Mouse (Mus musculus): ENCODE data around the gene Hltf. TPM values are rescaled to one million over a fixed set of nuclear protein-coding genes. Genes with fewer than 3 reads are reported as not detected.
"Not testable (repeated sequence)": the region's sequence is repeated elsewhere in the genome, so short reads cannot be mapped to it uniquely, and the experiment has no call there.

Gene Hltf
- polyA plus RNA-seq, 1 experiment from 2014 or later = 9.6 TPM

GRCm38 (mm10) chr3:20104776-20105175 is 47.2 kb downstream of the Hltf start:
- ATAC-seq (ENCODE audit: insufficient read depth) = no peak
- no peak overlapping the region for H3K9ac ChIP-seq
- WGBS (ENCODE audit: insufficient replicate concordance) = 65% methylated on average over 2 of the region's 2 CpGs

GRCm38 (mm10) chr3:20108881-20109280 is 51.3 kb downstream of the Hltf start:
- no peak for ATAC-seq (ENCODE audit: insufficient read depth)
- H3K9me3 ChIP-seq (replicated peaks) = no peaks in the 10 kb centered on the region
- H3K4me2 ChIP-seq = no peak overlapping the region
- no peak overlapping the region for H3K4me3 ChIP-seq (replicated peaks)
- no peaks in the 10 kb centered on the region for H3K27me3 ChIP-seq
- H3K27ac ChIP-seq (replicated peaks) = no peak overlapping the region
- peaks cover 18% of the 10 kb centered on the region for H3K36me3 ChIP-seq (replicated peaks)
- H3K9ac ChIP-seq = no peak overlapping the region
- 75% methylated on average over 5 of the region's 5 CpGs for WGBS (ENCODE audit: insufficient replicate concordance)
- no peaks in the 10 kb centered on the region for H3K4me1 ChIP-seq (replicated peaks)

More at GRCm38 (mm10) chr3:20104776-20105175, 47.2 kb downstream of the Hltf start:
- no peaks in the 10 kb centered on the region for H3K27me3 ChIP-seq
- H3K27ac ChIP-seq (replicated peaks) = no peak overlapping the region
- no peaks in the 10 kb centered on the region for H3K9me3 ChIP-seq (replicated peaks)
- H3K4me3 ChIP-seq (replicated peaks) = no peak overlapping the region
- no peak overlapping the region for H3K4me2 ChIP-seq
- H3K4me1 ChIP-seq (replicated peaks) = no peaks in the 10 kb centered on the region
- peaks cover 9% of the 10 kb centered on the region; the same call in 1 of the 2 replicates for H3K36me3 ChIP-seq (replicated peaks)

- Histone ChIP-seq H3K9me3 (replicated peaks) (no peaks in the 10 kb centered on the region), H3K36me3 (replicated peaks) (peaks cover 22% of the 10 kb centered on the region), H3K4me1 (replicated peaks) (no peaks in the 10 kb centered on the region), H3K27ac (replicated peaks) (no peak overlapping the region), H3K27me3 (no peaks in the 10 kb centered on the region), H3K9ac (no peak overlapping the region), H3K4me3 (replicated peaks) (no peak overlapping the region), H3K4me2 (no peak overlapping the region)
- 87% methylated on average over 2 of the region's 2 CpGs for WGBS (ENCODE audit: insufficient replicate concordance)
- no peak for ATAC-seq (ENCODE audit: insufficient read depth)
Measured at GRCm38 (mm10) chr3:20111913-20112312, 54.3 kb downstream of the Hltf start.

GRCm38 (mm10) chr3:20119044-20119591 is 61.5 kb downstream of the Hltf start:
- Histone ChIP-seq H3K4me1 (replicated peaks) (no peaks in the 10 kb centered on the region), H3K9ac (no peak overlapping the region), H3K4me2 (no peak overlapping the region), H3K9me3 (replicated peaks) (no peaks in the 10 kb centered on the region), H3K27me3 (no peaks in the 10 kb centered on the region), H3K36me3 (replicated peaks) (peaks cover 20% of the 10 kb centered on the region), H3K4me3 (replicated peaks) (no peak overlapping the region), H3K27ac (replicated peaks) (no peak overlapping the region)
- 77% methylated on average over 19 of the region's 19 CpGs for WGBS (ENCODE audit: insufficient replicate concordance)
- ATAC-seq (ENCODE audit: insufficient read depth) = no peak; the same call in 1 of the 2 replicates

- peaks cover 20% of the 10 kb centered on the region for H3K36me3 ChIP-seq (replicated peaks)
- 71% methylated on average over 4 of the region's 4 CpGs for WGBS (ENCODE audit: insufficient replicate concordance)
- no peak overlapping the region for H3K4me3 ChIP-seq (replicated peaks)
- H3K9ac ChIP-seq = no peak overlapping the region
- H3K4me1 ChIP-seq (replicated peaks) = no peaks in the 10 kb centered on the region
- no peak overlapping the region for H3K4me2 ChIP-seq
- H3K27me3 ChIP-seq = no peaks in the 10 kb centered on the region
- H3K9me3 ChIP-seq (replicated peaks) = no peaks in the 10 kb centered on the region
- ATAC-seq (ENCODE audit: insufficient read depth) = no peak
- no peak overlapping the region for H3K27ac ChIP-seq (replicated peaks)
Measured at GRCm38 (mm10) chr3:20119686-20120244, 62.2 kb downstream of the Hltf start.

GRCm38 (mm10) chr3:20121582-20121981 is 64.0 kb downstream of the Hltf start:
- H3K36me3 ChIP-seq (replicated peaks) = peaks cover 18% of the 10 kb centered on the region
- not testable (repeated sequence) for H3K4me3 ChIP-seq (replicated peaks); H3K27ac ChIP-seq (replicated peaks); H3K9ac ChIP-seq; H3K9me3 ChIP-seq (replicated peaks); H3K4me1 ChIP-seq (replicated peaks); H3K27me3 ChIP-seq; ATAC-seq (ENCODE audit: insufficient read depth); H3K4me2 ChIP-seq
- 73% methylated on average over 5 of the region's 5 CpGs for WGBS (ENCODE audit: insufficient replicate concordance)

GRCm38 (mm10) chr3:20125604-20126003 is 68.0 kb downstream of the Hltf start:
- no peak for ATAC-seq (ENCODE audit: insufficient read depth)
- Histone ChIP-seq H3K27ac (replicated peaks) (no peak overlapping the region), H3K27me3 (no peaks in the 10 kb centered on the region), H3K36me3 (replicated peaks) (0 out of 2 replicates have a peak, but pooled peaks cover 7% of the 10 kb centered on the region), H3K4me3 (replicated peaks) (no peak overlapping the region), H3K4me2 (no peak overlapping the region), H3K9me3 (replicated peaks) (no peaks in the 10 kb centered on the region), H3K4me1 (replicated peaks) (no peaks in the 10 kb centered on the region), H3K9ac (no peak overlapping the region)
- WGBS (ENCODE audit: insufficient replicate concordance) = 76% methylated on average over 5 of the region's 5 CpGs

- no peak for ATAC-seq (ENCODE audit: insufficient read depth)
- Histone ChIP-seq H3K4me2 (no peak overlapping the region), H3K27me3 (no peaks in the 10 kb centered on the region), H3K9me3 (replicated peaks) (no peaks in the 10 kb centered on the region), H3K27ac (replicated peaks) (no peak overlapping the region), H3K4me3 (replicated peaks) (no peak overlapping the region), H3K36me3 (replicated peaks) (0 out of 2 replicates have a peak, but pooled peaks cover 5% of the 10 kb centered on the region), H3K4me1 (replicated peaks) (no peaks in the 10 kb centered on the region), H3K9ac (no peak overlapping the region)
- 54% methylated on average over 2 of the region's 2 CpGs for WGBS (ENCODE audit: insufficient replicate concordance)
Measured at GRCm38 (mm10) chr3:20127047-20127595, 69.5 kb downstream of the Hltf start.

- WGBS (ENCODE audit: insufficient replicate concordance) = 70% methylated on average over 5 of the region's 5 CpGs
- Histone ChIP-seq H3K4me2 (no peak overlapping the region), H3K27ac (replicated peaks) (no peak overlapping the region), H3K9ac (no peak overlapping the region), H3K9me3 (replicated peaks) (no peaks in the 10 kb centered on the region), H3K4me1 (replicated peaks) (no peaks in the 10 kb centered on the region), H3K27me3 (no peaks in the 10 kb centered on the region), H3K36me3 (replicated peaks) (0 out of 2 replicates have a peak, but pooled peaks cover 2% of the 10 kb centered on the region), H3K4me3 (replicated peaks) (no peak overlapping the region)
- ATAC-seq (ENCODE audit: insufficient read depth) = no peak
Measured at GRCm38 (mm10) chr3:20129491-20129890, 71.9 kb downstream of the Hltf start.

- Histone ChIP-seq H3K9ac (no peak overlapping the region), H3K36me3 (replicated peaks) (0 out of 2 replicates have a peak, but pooled peaks cover 2% of the 10 kb centered on the region), H3K4me2 (no peak overlapping the region), H3K4me3 (replicated peaks) (no peak overlapping the region), H3K27me3 (no peaks in the 10 kb centered on the region), H3K4me1 (replicated peaks) (no peaks in the 10 kb centered on the region), H3K27ac (replicated peaks) (no peak overlapping the region), H3K9me3 (replicated peaks) (no peaks in the 10 kb centered on the region)
- no peak for ATAC-seq (ENCODE audit: insufficient read depth)
- WGBS (ENCODE audit: insufficient replicate concordance) = 69% methylated on average over 8 of the region's 8 CpGs
Measured at GRCm38 (mm10) chr3:20130456-20131349, 73.1 kb downstream of the Hltf start.

- H3K4me2 ChIP-seq = no peak overlapping the region
- ATAC-seq (ENCODE audit: insufficient read depth) = no peak
- WGBS (ENCODE audit: insufficient replicate concordance) = 71% methylated on average over 2 of the region's 2 CpGs
- H3K36me3 ChIP-seq (replicated peaks) = 0 out of 2 replicates have a peak, but pooled peaks cover 2% of the 10 kb centered on the region
- no peak overlapping the region for H3K27ac ChIP-seq (replicated peaks)
- H3K9ac ChIP-seq = no peak overlapping the region
- H3K4me1 ChIP-seq (replicated peaks) = no peaks in the 10 kb centered on the region
- H3K4me3 ChIP-seq (replicated peaks) = no peak overlapping the region
- no peaks in the 10 kb centered on the region for H3K9me3 ChIP-seq (replicated peaks)
- H3K27me3 ChIP-seq = no peaks in the 10 kb centered on the region
Measured at GRCm38 (mm10) chr3:20131350-20131720, 73.7 kb downstream of the Hltf start.
